Mouse (Mus musculus) intestine, postnatal 0 days (tissue): ENCODE measurements around the gene Slc15a4. TPM values are rescaled to one million over a fixed set of nuclear protein-coding genes. Genes with fewer than 3 reads are reported as not detected.
A peak's percentile ranks its signal among the peaks of the same experiment; 100 is the strongest.

Source experiments
- ATAC-seq: fragments of 200-750 bp; cut with Nextera tagmentation; 2 replicates; pipeline ENCODE4 v1.8.0; 2017; ENCODE audit warnings: mild to moderate bottlenecking, moderate TSS enrichment, moderate library complexity
- H3K27ac ChIP-seq: fragments of 300-500 bp; sonication (generic); 2 replicates; pipeline ENCODE4 v1.5.1; 2014; ENCODE audit warnings: mild to moderate bottlenecking, low read depth, low read length, moderate library complexity
- H3K27me3 ChIP-seq: fragments of 300-500 bp; sonication (generic); replicated peaks from 2 replicates; pipeline ENCODE4 v1.6.1; 2014; ENCODE audit warnings: low read length, mixed read lengths; ENCODE audit not compliant: control insufficient read depth, insufficient read depth
- H3K36me3 ChIP-seq: fragments of 300-500 bp; sonication (generic); 2 replicates; pipeline ENCODE4 v1.6.1; 2014; ENCODE audit warnings: mild to moderate bottlenecking, moderate library complexity; ENCODE audit not compliant: control insufficient read depth, insufficient read depth
- H3K4me1 ChIP-seq: fragments of 300-500 bp; sonication (generic); replicated peaks from 2 replicates; pipeline ENCODE4 v1.6.1; 2014; ENCODE audit warnings: antibody characterized with exemption, low read length, mixed read lengths; ENCODE audit not compliant: control insufficient read depth, insufficient read depth
- H3K4me2 ChIP-seq: fragments of 300-500 bp; sonication (generic); replicated peaks from 2 replicates; pipeline ENCODE4 v1.6.1; 2014; ENCODE audit warnings: low read depth, mild to moderate bottlenecking, moderate library complexity
- H3K4me3 ChIP-seq: fragments of 300-500 bp; sonication (generic); 2 replicates; pipeline ENCODE4 v1.5.1; 2014; ENCODE audit warnings: low read depth, low read length
- H3K9ac ChIP-seq: fragments of 300-500 bp; sonication (generic); 2 replicates; pipeline ENCODE4 v1.6.1; 2014; ENCODE audit warnings: mild to moderate bottlenecking, low read depth, low read length
- H3K9me3 ChIP-seq: fragments of 300-500 bp; sonication (generic); 2 replicates; pipeline ENCODE4 v1.6.1; 2016; ENCODE audit warnings: mixed run types; ENCODE audit not compliant: control insufficient read depth
- CTCF ChIP-seq: sonication (generic); IDR thresholded peaks from 2 replicates; pipeline ENCODE4 v1.5.1; 2016; ENCODE audit warnings: low read depth, mild to moderate bottlenecking, control low read depth, antibody characterized with exemption, moderate library complexity
- WGBS: fragments of 180-500 bp; shearing (Covaris S2); extraction: QIAGEN DNeasy Blood & Tissue Kit; methylation state at CpG from one replicate; pipeline ENCODE4 v1.1.7; 2014; 5-methylcytosine and 5-hydroxymethylcytosine counted together
- polyA plus RNA-seq: library from polyadenylated mRNA; unstranded; fragments of >200 nt; fragmentation: Nextera tagmentation; extraction: Ambion mirVana; gene quantifications from 2 replicates; pipeline ENCODE4 v1.2.1, GENCODE M21; 2015

The Slc15a4 gene
- polyA plus RNA-seq, 1 experiment from 2014 or later, result 6.9 TPM

DNA sequence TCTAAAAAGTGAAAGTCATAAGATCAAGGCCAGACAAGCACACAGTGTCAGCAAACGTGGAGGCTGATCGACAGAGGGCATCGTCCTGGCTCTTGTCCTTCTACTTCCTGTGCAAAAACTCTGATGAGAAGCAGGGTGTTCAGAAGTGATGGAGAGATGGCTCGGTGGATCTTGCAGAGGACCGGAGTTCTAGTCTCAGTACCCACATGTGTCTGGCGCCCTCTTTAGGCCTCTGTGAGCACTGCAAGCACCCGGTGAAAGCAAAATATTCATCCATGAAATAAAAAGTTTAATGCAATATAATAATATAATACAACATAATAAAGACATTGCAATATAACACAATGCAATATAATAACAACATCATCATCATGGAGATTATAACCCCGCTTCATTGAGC lies 55.3 kb downstream of the Slc15a4 start:
- no peaks in the 10 kb centered on the region for H3K4me1 ChIP-seq
- no peaks in the 10 kb centered on the region for H3K9me3 ChIP-seq
- TF ChIP-seq CTCF, result peak; percentile 48
- no peak overlapping the region for H3K27ac ChIP-seq
- H3K4me2 ChIP-seq, result no peak overlapping the region
- H3K36me3 ChIP-seq, result no peaks in the 10 kb centered on the region
- no peak for ATAC-seq
- H3K9ac ChIP-seq, result no peak overlapping the region
- H3K27me3 ChIP-seq, result no peaks in the 10 kb centered on the region
- WGBS, result 61% methylated on average over 8 of the region's 8 CpGs
- no peak overlapping the region for H3K4me3 ChIP-seq

- Histone ChIP-seq H3K4me3 (no peak overlapping the region), H3K27ac (no peak overlapping the region), H3K9ac (no peak overlapping the region), H3K27me3 (no peaks in the 10 kb centered on the region), H3K9me3 (no peaks in the 10 kb centered on the region), H3K36me3 (no peaks in the 10 kb centered on the region), H3K4me1 (no peaks in the 10 kb centered on the region), H3K4me2 (no peak overlapping the region)
- 82% methylated on average over 6 of the region's 6 CpGs for WGBS
- ATAC-seq, result no peak
- no peak for TF ChIP-seq CTCF
These were observed 65.4 kb downstream of the Slc15a4 start for GRCm38 (mm10) chr5:127567165-127567741.

DNA sequence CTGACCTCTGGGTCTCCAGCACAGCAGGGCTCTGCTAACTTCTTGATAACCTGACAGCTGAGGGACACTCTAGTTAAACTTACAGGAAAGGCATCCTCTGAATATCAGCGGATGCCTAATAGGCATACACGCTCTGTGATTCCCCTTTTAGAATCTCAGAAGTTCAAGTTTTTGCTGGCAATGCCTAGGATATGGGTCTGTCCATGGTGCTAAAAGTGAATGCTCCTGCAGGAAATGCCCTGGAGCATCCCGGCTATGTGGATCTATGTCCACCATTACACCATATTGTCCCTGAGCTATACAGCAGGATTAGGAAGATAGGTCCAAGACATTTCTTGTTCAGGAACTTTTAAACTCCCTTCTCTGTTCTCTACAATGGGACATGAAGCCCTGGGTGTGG lies 71.6 kb downstream of the Slc15a4 start:
- Histone ChIP-seq H3K9ac (no peak overlapping the region), H3K4me2 (no peak overlapping the region), H3K9me3 (no peaks in the 10 kb centered on the region), H3K4me3 (no peak overlapping the region), H3K4me1 (no peaks in the 10 kb centered on the region), H3K27ac (no peak overlapping the region), H3K27me3 (no peaks in the 10 kb centered on the region), H3K36me3 (no peaks in the 10 kb centered on the region)
- no peak for ATAC-seq
- WGBS, result 81% methylated on average over 3 of the region's 3 CpGs
- TF ChIP-seq CTCF, result no peak

DNA sequence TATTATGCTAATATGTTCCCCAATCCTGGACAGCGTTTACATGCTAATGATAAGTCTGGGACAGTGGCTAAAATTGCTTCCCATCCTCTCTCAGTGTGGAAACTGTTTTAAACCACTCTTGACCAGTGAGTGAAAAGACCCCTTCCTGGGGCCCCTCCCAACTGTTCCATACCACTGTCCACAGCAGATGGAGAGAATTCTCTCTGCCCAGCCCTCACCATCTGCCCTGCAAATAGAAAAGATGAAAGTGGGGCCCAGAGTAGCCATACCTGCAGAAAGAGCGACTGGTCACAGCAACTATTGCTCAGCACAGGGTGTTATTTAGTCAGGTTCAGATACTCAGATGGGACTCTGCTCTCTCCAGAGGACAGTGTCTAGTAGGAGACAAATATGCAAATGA lies 84.6 kb downstream of the Slc15a4 start:
- Histone ChIP-seq H3K4me2 (no peak overlapping the region), H3K9me3 (no peaks in the 10 kb centered on the region), H3K9ac (no peak overlapping the region), H3K27me3 (no peaks in the 10 kb centered on the region), H3K27ac (no peak overlapping the region), H3K4me1 (no peaks in the 10 kb centered on the region), H3K4me3 (no peak overlapping the region), H3K36me3 (no peaks in the 10 kb centered on the region)
- ATAC-seq, result no peak
- WGBS, result 78% methylated on average over 2 of the region's 2 CpGs
- TF ChIP-seq CTCF, result no peak

GRCm38 (mm10) chr5:127546585-127546991 lies 86.1 kb downstream of the Slc15a4 start:
- Histone ChIP-seq H3K9me3 (no peaks in the 10 kb centered on the region), H3K36me3 (no peaks in the 10 kb centered on the region), H3K4me1 (no peaks in the 10 kb centered on the region), H3K27me3 (no peaks in the 10 kb centered on the region), H3K27ac (no peak overlapping the region), H3K4me3 (no peak overlapping the region), H3K4me2 (no peak overlapping the region), H3K9ac (no peak overlapping the region)
- 89% methylated on average over 5 of the region's 5 CpGs for WGBS
- no peak for TF ChIP-seq CTCF
- ATAC-seq, result no peak

Other genes starting within 250 kb of the Slc15a4 start
- 0.04 TPM in 1 of 2 replicates, not detected in the other for gene Glt1d1, start 635 bp downstream of the Slc15a4 start, polyA plus RNA-seq